Mouse (Mus musculus): ENCODE results near the gene Sarm1. TPM values are rescaled to one million over a fixed set of nuclear protein-coding genes. Genes with fewer than 3 reads are reported as not detected.

The Sarm1 gene
- polyA plus RNA-seq, 1 experiment from 2014 or later, result 1.2 TPM

DNA sequence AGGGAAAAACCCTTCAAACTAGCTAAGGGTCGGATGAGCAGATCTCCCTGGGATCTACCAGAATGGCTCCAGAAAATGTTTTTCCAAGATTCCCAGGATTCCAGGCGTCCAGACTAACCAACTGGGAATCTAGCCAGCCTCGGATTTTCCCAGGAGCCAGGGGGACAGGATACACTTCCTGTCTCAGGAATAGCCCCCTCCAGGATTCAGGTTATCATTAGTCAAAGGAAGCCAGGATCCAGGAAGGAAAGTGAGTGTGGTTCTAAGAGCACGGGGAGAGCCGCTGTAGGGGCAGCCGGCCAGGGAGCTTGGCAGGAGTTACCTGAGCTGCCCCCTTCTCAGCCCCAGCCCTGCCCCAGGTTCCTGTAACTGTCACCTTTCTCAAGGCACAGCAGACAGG lies 33.5 kb upstream of the Sarm1 start:
- H3K9me3 ChIP-seq (ENCODE audit: low read length), result no peaks in the 10 kb centered on the region
- no peak overlapping the region for H3K4me3 ChIP-seq (ENCODE audit: low read length)
- no peak for ATAC-seq (ENCODE audit: low FRiP score, low TSS enrichment)
- H3K27me3 ChIP-seq (ENCODE audit: insufficient read depth, low read length), result no peaks in the 10 kb centered on the region
- H3K4me1 ChIP-seq (ENCODE audit: insufficient read depth, low read length), result peaks cover 29% of the 10 kb centered on the region
- peaks cover 35% of the 10 kb centered on the region for H3K36me3 ChIP-seq (ENCODE audit: insufficient read depth, low read length)
- peak overlapping the region; percentile 80 for H3K27ac ChIP-seq (ENCODE audit: low read length)
- 0 out of 2 replicates have a peak overlapping the region, but pooled peaks have one; percentile 29 for H3K9ac ChIP-seq (replicated peaks; ENCODE audit: low read length)
- 55% methylated on average over 6 of the region's 6 CpGs for WGBS
- peak overlapping the region; percentile 19; the same call in 1 of the 2 replicates for H3K4me2 ChIP-seq (replicated peaks; ENCODE audit: low read depth, low read length)

DNA sequence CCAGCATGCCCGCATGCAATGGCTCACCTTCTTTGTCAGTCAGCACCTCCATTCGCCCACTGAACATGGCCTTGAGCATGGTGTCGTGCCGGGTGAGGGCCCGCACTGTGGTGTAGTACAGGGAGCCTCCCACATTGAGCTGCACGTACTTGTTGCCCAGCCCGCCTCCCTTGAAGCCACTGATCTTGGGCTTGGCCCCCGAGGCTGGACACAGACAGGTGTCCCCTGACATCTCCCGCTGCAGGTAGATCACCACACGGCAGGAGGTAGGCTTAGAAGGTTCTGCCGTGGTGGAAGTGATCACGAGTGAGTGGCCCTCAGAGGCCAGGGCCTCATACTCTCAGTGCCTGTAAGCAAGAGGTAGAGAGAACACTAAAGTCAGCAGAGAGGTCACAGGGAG lies 32.4 kb upstream of the Sarm1 start:
- Histone ChIP-seq H3K27ac (ENCODE audit: low read length) (peak overlapping the region; percentile 80; the same call in 1 of the 2 replicates), H3K4me3 (ENCODE audit: low read length) (no peak overlapping the region), H3K9ac (replicated peaks; ENCODE audit: low read length) (no peak overlapping the region), H3K4me2 (replicated peaks; ENCODE audit: low read depth, low read length) (no peak overlapping the region), H3K36me3 (ENCODE audit: insufficient read depth, low read length) (peaks cover 46% of the 10 kb centered on the region), H3K27me3 (ENCODE audit: insufficient read depth, low read length) (no peaks in the 10 kb centered on the region), H3K9me3 (ENCODE audit: low read length) (no peaks in the 10 kb centered on the region), H3K4me1 (ENCODE audit: insufficient read depth, low read length) (peaks cover 27% of the 10 kb centered on the region)
- ATAC-seq (ENCODE audit: low FRiP score, low TSS enrichment), result no peak
- 73% methylated on average over 12 of the region's 12 CpGs for WGBS

DNA sequence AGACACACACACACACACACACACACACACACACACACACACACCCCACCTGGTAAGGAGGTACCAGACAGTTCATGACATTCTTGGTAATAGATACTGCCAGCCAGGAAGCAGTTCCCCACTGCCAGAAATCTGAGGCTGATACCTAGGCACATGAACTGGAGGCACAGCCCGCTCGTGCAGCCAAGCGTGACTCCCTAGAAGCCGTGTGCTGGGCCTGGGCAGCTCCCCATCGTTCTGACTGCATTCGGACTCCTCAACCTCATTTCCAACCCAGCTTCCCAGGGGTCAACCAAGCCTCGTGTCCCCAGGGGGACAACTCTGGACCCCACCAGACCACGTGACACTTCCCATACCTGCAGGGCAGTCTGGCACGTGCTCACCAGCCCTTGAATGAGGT lies 31.2 kb upstream of the Sarm1 start:
- ATAC-seq (ENCODE audit: low FRiP score, low TSS enrichment), result peak; percentile 72; the same call in 1 of the 2 replicates
- Histone ChIP-seq H3K27ac (ENCODE audit: low read length) (peak overlapping the region; percentile 51), H3K9me3 (ENCODE audit: low read length) (no peaks in the 10 kb centered on the region), H3K4me1 (ENCODE audit: insufficient read depth, low read length) (peaks cover 22% of the 10 kb centered on the region; the same call in 1 of the 2 replicates), H3K9ac (replicated peaks; ENCODE audit: low read length) (no peak overlapping the region), H3K36me3 (ENCODE audit: insufficient read depth, low read length) (peaks cover 58% of the 10 kb centered on the region), H3K27me3 (ENCODE audit: insufficient read depth, low read length) (no peaks in the 10 kb centered on the region), H3K4me2 (replicated peaks; ENCODE audit: low read depth, low read length) (no peak overlapping the region), H3K4me3 (ENCODE audit: low read length) (no peak overlapping the region)
- WGBS, result 33% methylated on average over 9 of the region's 9 CpGs

DNA sequence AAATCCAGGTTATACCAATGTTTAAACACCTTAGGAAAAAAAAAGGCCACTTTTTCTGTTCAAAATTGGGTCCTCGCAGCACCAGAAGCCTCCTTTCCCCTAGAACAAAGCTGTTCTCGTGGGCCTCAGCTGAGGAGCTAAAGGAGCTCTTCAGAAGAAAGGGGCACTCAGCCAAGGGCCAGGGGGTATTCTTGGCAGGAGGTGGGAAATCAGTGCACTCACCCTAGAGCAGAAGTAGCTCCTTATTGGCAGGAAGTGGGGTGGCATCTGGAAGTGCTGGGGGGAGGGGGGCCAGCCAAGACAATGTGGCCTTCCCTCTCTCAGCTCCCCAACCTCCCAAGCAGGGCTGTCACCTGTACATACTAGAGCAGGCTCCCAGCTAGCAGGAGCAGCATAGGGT lies 27.3 kb upstream of the Sarm1 start:
- Histone ChIP-seq H3K27ac (ENCODE audit: low read length) (no peak overlapping the region), H3K9me3 (ENCODE audit: low read length) (no peaks in the 10 kb centered on the region), H3K9ac (replicated peaks; ENCODE audit: low read length) (no peak overlapping the region), H3K4me3 (ENCODE audit: low read length) (no peak overlapping the region), H3K27me3 (ENCODE audit: insufficient read depth, low read length) (no peaks in the 10 kb centered on the region), H3K4me2 (replicated peaks; ENCODE audit: low read depth, low read length) (no peak overlapping the region), H3K4me1 (ENCODE audit: insufficient read depth, low read length) (peaks cover 6% of the 10 kb centered on the region; the same call in 1 of the 2 replicates), H3K36me3 (ENCODE audit: insufficient read depth, low read length) (peaks cover 87% of the 10 kb centered on the region)
- 82% methylated on average over 2 of the region's 2 CpGs for WGBS
- no peak for ATAC-seq (ENCODE audit: low FRiP score, low TSS enrichment)

DNA sequence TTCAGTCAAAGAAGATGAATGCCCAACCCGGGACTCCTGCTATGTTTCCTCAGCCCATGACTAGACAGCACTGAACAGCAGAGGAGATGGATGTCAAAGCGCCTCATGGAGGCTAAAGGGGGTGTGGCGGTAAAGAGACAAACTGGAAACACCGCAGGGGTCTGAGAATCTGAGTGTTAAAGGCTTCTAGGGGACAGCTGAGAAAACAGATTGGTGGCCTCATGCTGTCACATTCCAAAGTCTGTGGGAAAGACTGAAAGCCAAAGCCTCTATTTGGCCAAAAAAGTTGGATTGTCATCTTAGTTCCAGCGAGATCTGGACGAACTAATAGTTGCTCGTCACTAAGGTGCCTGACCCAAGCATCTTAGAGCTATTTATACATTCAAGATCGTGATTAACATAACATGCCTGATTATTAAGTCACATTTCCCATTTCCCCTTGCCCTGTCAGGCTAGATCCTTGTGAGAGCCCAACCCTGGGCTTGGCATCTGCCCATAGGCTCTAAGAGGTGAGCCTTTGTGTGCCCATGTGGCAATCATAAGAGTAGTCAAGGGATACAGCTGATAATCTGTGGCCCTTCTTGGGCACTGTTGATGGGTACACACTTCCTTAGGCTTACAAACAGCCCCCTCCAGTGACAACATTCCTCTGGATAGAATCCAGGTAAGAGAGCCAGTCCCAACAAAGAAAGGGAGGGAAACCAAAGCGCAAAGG lies 25.8 kb upstream of the Sarm1 start:
- Histone ChIP-seq H3K4me2 (replicated peaks; ENCODE audit: low read depth, low read length) (no peak overlapping the region), H3K27me3 (ENCODE audit: insufficient read depth, low read length) (no peaks in the 10 kb centered on the region), H3K9ac (replicated peaks; ENCODE audit: low read length) (no peak overlapping the region), H3K4me1 (ENCODE audit: insufficient read depth, low read length) (no peaks in the 10 kb centered on the region), H3K36me3 (ENCODE audit: insufficient read depth, low read length) (peaks cover 93% of the 10 kb centered on the region), H3K9me3 (ENCODE audit: low read length) (no peaks in the 10 kb centered on the region), H3K4me3 (ENCODE audit: low read length) (no peak overlapping the region), H3K27ac (ENCODE audit: low read length) (no peak overlapping the region)
- 85% methylated on average over 9 of the region's 9 CpGs for WGBS
- ATAC-seq (ENCODE audit: low FRiP score, low TSS enrichment), result no peak

DNA sequence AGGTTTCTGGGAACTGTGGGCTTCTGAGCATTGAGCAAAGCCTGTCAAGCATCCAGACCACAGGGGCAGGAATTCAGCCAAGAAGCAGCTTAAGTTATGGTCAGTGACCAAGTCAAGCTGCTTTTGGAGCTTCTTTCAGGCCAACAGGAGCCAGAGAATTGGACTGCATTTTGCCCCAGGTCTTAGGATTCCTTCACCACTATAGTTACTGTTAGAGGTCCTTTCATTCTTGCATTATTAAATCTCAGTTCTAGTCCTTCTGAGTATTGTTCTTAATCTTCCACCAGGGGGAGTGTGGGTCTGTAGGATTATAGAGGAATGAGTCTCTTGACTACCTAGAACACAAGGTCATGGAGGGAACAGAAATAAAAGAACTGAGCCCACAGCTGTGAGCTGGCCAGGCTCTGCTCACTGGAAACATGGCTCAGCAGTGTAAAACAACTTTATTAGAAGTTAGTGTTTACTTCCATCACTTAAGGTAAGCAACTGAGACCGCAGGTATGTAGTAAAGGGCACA lies 25.0 kb upstream of the Sarm1 start:
- peaks cover 93% of the 10 kb centered on the region for H3K36me3 ChIP-seq (ENCODE audit: insufficient read depth, low read length)
- H3K4me2 ChIP-seq (replicated peaks; ENCODE audit: low read depth, low read length), result no peak overlapping the region
- ATAC-seq (ENCODE audit: low FRiP score, low TSS enrichment), result no peak
- 90% methylated on average over 1 of the region's 1 CpGs for WGBS
- H3K27ac ChIP-seq (ENCODE audit: low read length), result no peak overlapping the region
- no peak overlapping the region for H3K9ac ChIP-seq (replicated peaks; ENCODE audit: low read length)
- H3K4me3 ChIP-seq (ENCODE audit: low read length), result no peak overlapping the region
- no peaks in the 10 kb centered on the region for H3K4me1 ChIP-seq (ENCODE audit: insufficient read depth, low read length)
- no peaks in the 10 kb centered on the region for H3K9me3 ChIP-seq (ENCODE audit: low read length)
- no peaks in the 10 kb centered on the region for H3K27me3 ChIP-seq (ENCODE audit: insufficient read depth, low read length)

DNA sequence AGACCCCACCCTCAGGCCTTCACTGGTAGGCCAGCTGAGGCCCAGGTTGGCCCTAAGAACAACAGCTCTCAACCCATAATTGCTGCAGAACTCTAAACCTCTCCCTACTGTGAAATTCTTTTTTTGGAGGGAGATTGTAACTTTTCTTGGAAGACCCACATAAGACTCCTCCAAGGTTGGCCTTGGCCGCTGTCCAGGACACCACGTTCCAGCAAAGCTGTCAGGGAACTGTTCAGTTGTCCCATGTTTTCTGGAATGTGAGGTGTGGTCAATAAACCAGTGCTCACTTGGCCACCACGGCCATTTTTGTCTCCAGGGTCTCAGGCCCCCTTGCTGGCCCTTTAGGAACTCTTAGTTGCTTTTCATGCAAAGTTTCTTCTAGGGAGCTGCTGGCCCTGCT lies 24.3 kb upstream of the Sarm1 start:
- Histone ChIP-seq H3K4me2 (replicated peaks; ENCODE audit: low read depth, low read length) (no peak overlapping the region), H3K27ac (ENCODE audit: low read length) (no peak overlapping the region), H3K4me1 (ENCODE audit: insufficient read depth, low read length) (no peaks in the 10 kb centered on the region), H3K9ac (replicated peaks; ENCODE audit: low read length) (no peak overlapping the region), H3K4me3 (ENCODE audit: low read length) (no peak overlapping the region), H3K27me3 (ENCODE audit: insufficient read depth, low read length) (no peaks in the 10 kb centered on the region), H3K9me3 (ENCODE audit: low read length) (no peaks in the 10 kb centered on the region), H3K36me3 (ENCODE audit: insufficient read depth, low read length) (peaks cover 89% of the 10 kb centered on the region)
- 80% methylated on average over 3 of the region's 3 CpGs for WGBS
- no peak for ATAC-seq (ENCODE audit: low FRiP score, low TSS enrichment)

DNA sequence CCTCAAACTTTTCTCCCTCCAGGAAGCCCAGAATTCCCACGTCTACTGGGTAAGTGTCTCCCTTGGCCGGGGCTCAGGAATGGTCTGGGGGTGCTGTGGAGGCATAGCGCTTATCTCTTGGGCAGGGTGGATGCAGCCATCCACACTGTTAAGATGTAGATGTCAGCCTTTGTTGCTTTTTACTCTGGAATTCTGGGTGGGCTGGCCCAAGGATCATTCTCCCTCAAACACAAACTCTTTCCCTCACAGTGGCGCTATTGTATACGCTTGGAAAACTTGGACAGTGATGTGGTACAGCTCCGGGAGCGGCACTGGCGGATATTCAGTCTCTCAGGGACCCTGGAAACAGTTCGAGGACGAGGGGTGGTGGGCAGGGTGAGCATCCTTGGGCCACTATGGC lies 21.4 kb upstream of the Sarm1 start:
- Histone ChIP-seq H3K9me3 (ENCODE audit: low read length) (no peaks in the 10 kb centered on the region), H3K27me3 (ENCODE audit: insufficient read depth, low read length) (no peaks in the 10 kb centered on the region), H3K9ac (replicated peaks; ENCODE audit: low read length) (no peak overlapping the region), H3K4me2 (replicated peaks; ENCODE audit: low read depth, low read length) (no peak overlapping the region), H3K27ac (ENCODE audit: low read length) (no peak overlapping the region), H3K36me3 (ENCODE audit: insufficient read depth, low read length) (peaks cover 87% of the 10 kb centered on the region), H3K4me1 (ENCODE audit: insufficient read depth, low read length) (no peaks in the 10 kb centered on the region), H3K4me3 (ENCODE audit: low read length) (no peak overlapping the region)
- WGBS, result 91% methylated on average over 10 of the region's 10 CpGs
- ATAC-seq (ENCODE audit: low FRiP score, low TSS enrichment), result no peak

DNA sequence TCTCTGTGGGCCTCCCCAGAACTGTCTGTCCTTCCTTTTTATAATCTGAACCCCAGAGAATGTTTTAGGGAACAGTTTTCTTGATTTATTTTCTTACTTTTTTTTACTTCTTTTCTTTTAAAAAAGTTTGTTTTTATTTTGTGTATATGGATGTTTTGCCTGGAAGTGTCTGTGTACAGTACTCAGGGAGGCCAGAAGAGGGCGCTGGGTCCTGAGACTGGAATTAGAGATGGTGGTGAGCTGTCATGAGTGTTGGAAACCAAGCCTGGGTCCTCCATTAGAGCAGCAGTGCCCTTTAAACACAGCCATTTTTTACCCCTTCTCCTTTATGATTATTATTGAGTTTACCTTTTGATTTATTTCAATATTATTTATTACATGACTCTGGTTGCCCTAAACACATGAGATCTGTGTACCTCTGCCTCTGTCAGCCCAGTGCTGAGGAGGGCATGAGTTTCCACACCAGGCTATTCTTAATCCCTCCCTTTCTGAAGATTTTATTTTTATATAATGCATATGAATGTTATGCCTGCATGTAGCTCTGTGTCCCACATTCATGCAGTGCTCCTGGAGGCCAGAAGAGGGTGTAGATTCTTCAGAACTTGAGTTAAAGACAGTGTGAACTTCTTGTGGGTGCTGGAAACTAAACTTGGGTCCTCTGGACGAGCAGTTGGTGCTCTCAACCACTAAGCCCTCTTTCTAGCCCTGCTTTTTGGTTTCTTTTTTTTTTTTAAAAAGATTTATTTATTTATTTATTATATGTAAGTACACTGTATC lies 18.2 kb upstream of the Sarm1 start:
- Histone ChIP-seq H3K4me3 (ENCODE audit: low read length) (no peak overlapping the region), H3K27ac (ENCODE audit: low read length) (no peak overlapping the region), H3K36me3 (ENCODE audit: insufficient read depth, low read length) (peaks cover 58% of the 10 kb centered on the region), H3K9me3 (ENCODE audit: low read length) (no peaks in the 10 kb centered on the region), H3K4me1 (ENCODE audit: insufficient read depth, low read length) (peaks cover 18% of the 10 kb centered on the region), H3K4me2 (replicated peaks; ENCODE audit: low read depth, low read length) (no peak overlapping the region), H3K27me3 (ENCODE audit: insufficient read depth, low read length) (no peaks in the 10 kb centered on the region), H3K9ac (replicated peaks; ENCODE audit: low read length) (no peak overlapping the region)
- ATAC-seq (ENCODE audit: low FRiP score, low TSS enrichment), result no peak
- WGBS, result 75% methylated on average over 2 of the region's 2 CpGs
